Mouse (Mus musculus): ENCODE results near the gene Rgs9. TPM values are rescaled to one million over a fixed set of nuclear protein-coding genes. Genes with fewer than 3 reads are reported as not detected.

Rgs9 gene
- total RNA-seq (2023), result under 1 TPM; 0.15 to 0.64 TPM

GRCm38 (mm10) chr11:109297710-109298375 lies at the start of gene Rgs9:
Gene Rgs9, minus strand, starts transcription at chr11:109298129.

Other genes starting within 250 kb of the Rgs9 start
- not detected for gene E030025P04Rik, start 153.8 kb downstream of the Rgs9 start, total RNA-seq (2023)
- 100 to 1,000 TPM; 156 to 167 TPM for gene Gna13, start 64.7 kb upstream of the Rgs9 start, total RNA-seq (2023)
- under 1 TPM; 0.46 to 0.80 TPM for gene 9930022D16Rik, start 115.8 kb upstream of the Rgs9 start, total RNA-seq (2023)
- 10 to 100 TPM; 28.4 to 39.2 TPM for gene Amz2, start 127.8 kb upstream of the Rgs9 start, total RNA-seq (2023)
- 1 to 10 TPM; 3.8 to 7.0 TPM for gene Arsg, start 175.2 kb upstream of the Rgs9 start, total RNA-seq (2023)
- 10 to 100 TPM; 93.1 to 97.3 TPM for gene Slc16a6, start 175.5 kb upstream of the Rgs9 start, total RNA-seq (2023)

Data from B cell, adult 67 days (primary cell).